Mouse (Mus musculus): ENCODE data around the gene Gm4894.

DNA sequence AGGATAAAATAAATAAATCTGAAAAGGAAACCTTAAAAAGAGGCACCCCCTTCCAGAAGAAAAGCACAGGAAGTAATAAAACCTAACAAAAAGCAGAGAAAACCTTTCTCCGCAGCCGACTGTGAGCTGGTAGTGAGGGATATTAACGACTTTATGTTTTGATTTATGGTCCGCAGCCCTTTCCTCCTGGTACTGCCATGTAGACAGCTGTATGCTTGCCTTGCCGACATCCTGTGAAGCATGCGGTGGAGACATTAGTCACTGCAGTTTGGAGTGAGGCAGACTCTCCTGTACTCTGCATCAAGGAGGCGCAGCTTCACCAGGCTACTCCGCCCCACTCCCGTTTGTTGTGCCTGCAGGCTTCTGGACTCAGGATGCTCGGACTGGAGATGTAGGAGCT, 25.8 kb upstream of the Gm4894 start:
- TF ChIP-seq GATA1 (IDR thresholded peaks at IDR 0.05; ENCODE audit: borderline replicate concordance, low read length) (no peak), FLI1 (IDR thresholded peaks at IDR 0.05; ENCODE audit: low read length) (no peak)

Measured in megakaryocyte, embryonic 14.5 days (primary cell).